ENCODE assay signal across 29 mouse cellular contexts in the genomic region with DNA sequence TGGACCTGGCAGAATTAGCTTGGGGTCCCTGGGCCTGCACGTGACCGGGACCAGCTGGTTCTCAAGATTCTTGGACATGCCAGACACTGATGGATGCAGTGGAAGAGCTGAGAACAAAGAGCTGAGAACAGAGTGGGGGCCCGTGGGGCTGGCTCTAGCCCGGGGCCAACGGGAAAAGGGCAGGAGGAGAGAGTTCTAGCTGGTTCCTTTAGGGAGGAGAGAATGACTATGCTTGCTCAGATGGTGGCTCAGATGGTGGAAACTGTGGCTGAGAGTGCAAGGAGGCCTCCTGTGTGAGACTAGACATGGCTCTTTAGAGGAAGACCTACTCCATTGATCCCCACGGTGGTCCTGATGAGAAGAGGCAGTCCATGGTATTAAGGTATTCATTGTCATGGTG.
"Had no signal": no experiment of that assay in that cellular context is flagged by ENCODE, and none has a peak within 500 bp of the region (broad histone marks: within the 10 kb centered on the region; RNA-seq: fewer than 3 reads in every experiment).

No protein-coding gene starts in this region.

- H3K36me3 ChIP-seq: heart, embryonic 12.5 days; heart, embryonic 13.5 days; heart, embryonic 15.5 days; hindbrain, embryonic 10.5 days; hindbrain, embryonic 12.5 days; hindbrain, embryonic 13.5 days; hindbrain, embryonic 15.5 days; intestine, embryonic 15.5 days; kidney, embryonic 15.5 days had no signal

- H3K4me3 ChIP-seq: heart, embryonic 12.5 days; heart, embryonic 13.5 days; heart, embryonic 15.5 days; hindbrain, embryonic 10.5 days; hindbrain, embryonic 12.5 days; hindbrain, embryonic 13.5 days; hindbrain, embryonic 15.5 days; intestine, embryonic 15.5 days; kidney, embryonic 15.5 days; layer of hippocampus, adult 2 months; left cerebral cortex, adult 2 months had no signal

- H3K27me3 ChIP-seq: heart, embryonic 12.5 days; heart, embryonic 13.5 days; heart, embryonic 15.5 days; hindbrain, embryonic 12.5 days; hindbrain, embryonic 13.5 days; hindbrain, embryonic 15.5 days; intestine, embryonic 15.5 days; kidney, embryonic 15.5 days had no signal

- H3K9ac ChIP-seq: heart, embryonic 12.5 days; heart, embryonic 13.5 days; heart, embryonic 15.5 days; hindbrain, embryonic 12.5 days; hindbrain, embryonic 13.5 days; hindbrain, embryonic 14.5 days; hindbrain, embryonic 15.5 days; intestine, embryonic 15.5 days; kidney, embryonic 15.5 days had no signal

- DNase-seq: heart, postnatal 10 days; heart, postnatal 36 days; heart, postnatal 4 days; kidney, adult 11 months; kidney, adult 18-20 months; kidney, adult 2 months; kidney, adult 8-10 months; kidney, adult 9 months; kidney, postnatal 10 days; kidney, postnatal 14 days; kidney, postnatal 25 days; kidney, postnatal 36 days; kidney, postnatal 4 days; layer of hippocampus, adult 9-11 months; layer of hippocampus, postnatal 36 days had no signal

- H3K9me3 ChIP-seq: heart, embryonic 15.5 days; hindbrain, embryonic 12.5 days; hindbrain, embryonic 13.5 days; hindbrain, embryonic 15.5 days; intestine, embryonic 15.5 days; kidney, embryonic 15.5 days had no signal

- H3K4me1 ChIP-seq: heart, embryonic 12.5 days; heart, embryonic 13.5 days; heart, embryonic 15.5 days; hindbrain, embryonic 10.5 days; hindbrain, embryonic 12.5 days; hindbrain, embryonic 13.5 days; hindbrain, embryonic 15.5 days; intestine, embryonic 15.5 days; kidney, embryonic 15.5 days had no signal

- H3K27ac ChIP-seq: heart, embryonic 13.5 days; heart, embryonic 15.5 days; hindbrain, embryonic 10.5 days; hindbrain, embryonic 12.5 days; hindbrain, embryonic 13.5 days; hindbrain, embryonic 14.5 days; hindbrain, embryonic 15.5 days; hindbrain, postnatal 0 days; intestine, embryonic 15.5 days; kidney, embryonic 15.5 days; kidney, postnatal 0 days; layer of hippocampus, adult 2 months; left cerebral cortex, adult 2 months had no signal
